Mouse (Mus musculus): ENCODE results near the gene Clca3a1. TPM values are rescaled to one million over a fixed set of nuclear protein-coding genes. Genes with fewer than 3 reads are reported as not detected.

The Clca3a1 gene
- total RNA-seq, 2 experiments from 2014 or later: 0.19 to 0.30 TPM

GRCm38 (mm10) chr3:144719901-144720747 is 40.7 kb downstream of the Clca3a1 start, which contains the start of gene Sh3glb1:
Gene Sh3glb1, minus strand, starts transcription at chr3:144720335.
- peak; percentile 100 for DNase-seq (ENCODE audit: extremely low spot score in 1 of 2, low spot score in 1 of 2)

GRCm38 (mm10) chr3:144719088-144719900 is 41.5 kb downstream of the Clca3a1 start:
- peak; percentile 22 to 41 for DNase-seq (ENCODE audit: extremely low spot score in 1 of 2, low spot score in 1 of 2)

- no peak for DNase-seq (ENCODE audit: extremely low spot score in 1 of 2, low spot score in 1 of 2)
Measured at GRCm38 (mm10) chr3:144718706-144719087, 42.1 kb downstream of the Clca3a1 start.

- DNase-seq (ENCODE audit: extremely low spot score in 1 of 2, low spot score in 1 of 2): no peak
Measured at GRCm38 (mm10) chr3:144717835-144718234, 42.9 kb downstream of the Clca3a1 start.

GRCm38 (mm10) chr3:144717121-144717520 is 43.7 kb downstream of the Clca3a1 start:
- DNase-seq (ENCODE audit: extremely low spot score in 1 of 2, low spot score in 1 of 2): no peak

GRCm38 (mm10) chr3:144715901-144716300 is 44.9 kb downstream of the Clca3a1 start:
- DNase-seq (ENCODE audit: extremely low spot score in 1 of 2, low spot score in 1 of 2): no peak

- DNase-seq (ENCODE audit: extremely low spot score in 1 of 2, low spot score in 1 of 2): no peak
Measured at GRCm38 (mm10) chr3:144715033-144715432, 45.7 kb downstream of the Clca3a1 start.

GRCm38 (mm10) chr3:144714606-144715005 is 46.2 kb downstream of the Clca3a1 start:
- DNase-seq (ENCODE audit: extremely low spot score in 1 of 2, low spot score in 1 of 2): no peak

GRCm38 (mm10) chr3:144714126-144714525 is 46.7 kb downstream of the Clca3a1 start:
- DNase-seq (ENCODE audit: extremely low spot score in 1 of 2, low spot score in 1 of 2): no peak

GRCm38 (mm10) chr3:144711607-144712206 is 49.1 kb downstream of the Clca3a1 start:
- no peak for DNase-seq (ENCODE audit: extremely low spot score in 1 of 2, low spot score in 1 of 2)

GRCm38 (mm10) chr3:144708612-144709011 is 52.2 kb downstream of the Clca3a1 start:
- DNase-seq (ENCODE audit: extremely low spot score in 1 of 2, low spot score in 1 of 2): no peak

- no peak for DNase-seq (ENCODE audit: extremely low spot score in 1 of 2, low spot score in 1 of 2)
Measured at GRCm38 (mm10) chr3:144703959-144704358, 56.8 kb downstream of the Clca3a1 start.

GRCm38 (mm10) chr3:144698790-144699433 is 61.9 kb downstream of the Clca3a1 start:
- no peak for DNase-seq (ENCODE audit: extremely low spot score in 1 of 2, low spot score in 1 of 2)

GRCm38 (mm10) chr3:144697942-144698341 is 62.8 kb downstream of the Clca3a1 start:
- DNase-seq (ENCODE audit: extremely low spot score in 1 of 2, low spot score in 1 of 2): no peak

GRCm38 (mm10) chr3:144697154-144697553 is 63.6 kb downstream of the Clca3a1 start:
- no peak for DNase-seq (ENCODE audit: extremely low spot score in 1 of 2, low spot score in 1 of 2)

- DNase-seq (ENCODE audit: extremely low spot score in 1 of 2, low spot score in 1 of 2): no peak
Measured at GRCm38 (mm10) chr3:144694941-144695340, 65.8 kb downstream of the Clca3a1 start.

GRCm38 (mm10) chr3:144694040-144694439 is 66.7 kb downstream of the Clca3a1 start:
- no peak for DNase-seq (ENCODE audit: extremely low spot score in 1 of 2, low spot score in 1 of 2)

GRCm38 (mm10) chr3:144692052-144692451 is 68.7 kb downstream of the Clca3a1 start:
- DNase-seq (ENCODE audit: extremely low spot score in 1 of 2, low spot score in 1 of 2): no peak

- DNase-seq (ENCODE audit: extremely low spot score in 1 of 2, low spot score in 1 of 2): no peak
Measured at GRCm38 (mm10) chr3:144689236-144689635, 71.5 kb downstream of the Clca3a1 start.

- no peak for DNase-seq (ENCODE audit: extremely low spot score in 1 of 2, low spot score in 1 of 2)
Measured at GRCm38 (mm10) chr3:144688284-144688683, 72.5 kb downstream of the Clca3a1 start.
